Mouse (Mus musculus): ENCODE data around the gene Col23a1.

The Col23a1 gene

DNA sequence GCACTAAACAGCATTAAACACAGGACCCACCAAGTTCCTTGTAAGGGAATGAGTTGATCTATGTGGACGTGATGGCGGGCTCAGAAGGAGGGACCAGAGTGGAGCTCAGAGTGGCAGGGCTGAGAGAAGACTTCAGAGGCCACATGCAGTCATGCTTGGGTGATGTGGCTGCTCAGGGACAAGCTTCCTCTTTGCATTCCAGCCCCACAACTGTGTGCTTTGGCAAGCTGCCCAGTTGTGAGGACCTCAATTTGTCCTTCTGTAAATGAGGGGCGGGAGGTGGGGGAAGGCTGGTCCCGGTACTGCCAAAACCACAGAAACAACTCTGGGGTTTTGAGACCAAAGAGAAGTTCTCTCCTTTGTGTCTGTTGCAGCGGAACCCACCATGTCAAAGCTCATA lies 261.5 kb downstream of the Col23a1 start:
- peak; percentile 63 to 71 for DNase-seq

DNA sequence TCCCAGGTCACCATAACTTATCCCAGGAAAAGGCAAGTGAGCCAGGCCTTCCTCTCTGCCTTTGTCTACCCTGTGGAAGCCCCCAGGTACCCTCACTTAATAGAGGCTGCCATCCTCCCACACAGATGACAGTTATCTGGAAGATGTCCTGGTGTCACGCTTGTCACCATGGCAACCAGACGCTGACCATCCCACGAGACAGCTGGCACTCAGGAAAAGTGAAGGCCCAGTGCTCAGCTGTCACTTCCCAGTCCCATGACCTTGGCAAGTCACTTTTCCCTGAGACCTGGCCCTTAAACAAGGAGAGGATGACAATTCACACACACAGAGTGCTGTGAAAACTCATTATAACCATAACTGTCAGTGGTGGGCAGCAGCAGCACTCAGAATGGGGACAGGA lies 262.4 kb downstream of the Col23a1 start:
- no peak for DNase-seq

GRCm38 (mm10) chr11:51554590-51554989 lies 264.9 kb downstream of the Col23a1 start:
- DNase-seq = no peak

GRCm38 (mm10) chr11:51555066-51555465 lies 265.3 kb downstream of the Col23a1 start:
- no peak for DNase-seq

DNA sequence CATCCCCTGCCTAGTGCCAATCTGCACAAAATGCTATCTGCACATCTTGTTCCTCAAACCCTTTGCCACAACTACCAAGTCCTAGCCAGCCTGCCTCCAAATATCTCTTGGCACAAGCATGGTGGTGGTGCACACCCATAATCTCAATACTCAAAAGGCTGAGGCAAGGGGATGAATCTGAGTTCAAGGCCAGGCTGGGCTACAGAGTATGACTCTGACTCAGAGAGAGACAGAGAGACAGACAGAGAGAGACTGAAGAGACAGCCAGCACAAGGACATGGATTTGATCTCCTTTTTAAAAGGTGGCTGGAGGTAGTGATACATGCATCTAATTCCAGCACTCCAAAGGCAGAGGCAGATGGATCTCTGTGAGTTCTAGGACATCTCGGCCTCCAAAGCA lies 273.6 kb downstream of the Col23a1 start:
- DNase-seq = no peak

- peak; percentile 24 to 54 for DNase-seq
Observed at GRCm38 (mm10) chr11:51565062-51565461, 275.3 kb downstream of the Col23a1 start.

DNA sequence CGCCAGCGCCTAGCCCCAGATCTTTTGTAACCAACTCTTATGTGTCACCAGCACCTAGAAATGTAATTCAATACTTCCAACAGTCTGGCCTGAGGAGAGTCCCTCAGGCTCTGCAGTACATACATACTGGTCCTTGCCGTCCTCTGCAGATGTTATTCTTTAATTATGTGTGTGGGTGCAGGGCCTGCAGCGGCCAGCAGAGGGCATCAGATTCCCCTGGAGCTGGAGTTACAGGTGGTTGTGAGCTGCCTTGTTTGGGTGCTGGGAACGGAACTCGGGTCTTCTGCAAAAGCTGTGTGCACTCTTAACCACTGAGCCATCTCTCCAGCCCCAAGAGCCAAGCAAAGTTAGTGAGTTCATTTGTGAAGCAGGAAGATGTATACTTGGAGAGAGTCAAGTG lies 276.2 kb downstream of the Col23a1 start:
- DNase-seq = no peak

DNA sequence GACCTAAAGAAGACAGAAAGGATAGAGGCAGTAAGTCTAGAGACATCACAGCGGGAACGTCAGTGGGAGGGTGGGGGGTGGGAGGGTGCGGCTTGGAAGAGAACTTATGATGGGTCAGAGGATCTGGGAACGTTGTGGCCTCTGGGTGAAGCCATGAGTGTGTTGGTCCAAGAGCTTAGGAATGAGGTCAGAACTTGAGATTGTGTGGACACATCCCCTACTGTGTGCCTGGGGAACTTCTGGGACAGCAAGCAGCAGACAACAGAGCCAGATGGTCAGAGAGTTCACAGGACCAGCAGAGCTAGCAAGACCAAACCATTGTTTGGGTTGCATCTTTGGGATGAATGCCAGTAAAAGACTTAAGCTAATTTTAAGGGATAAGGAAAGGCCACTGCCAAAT lies 279.1 kb downstream of the Col23a1 start:
- DNase-seq = no peak

- no peak for DNase-seq
Observed at GRCm38 (mm10) chr11:51576454-51576853, 286.7 kb downstream of the Col23a1 start.

- no peak for DNase-seq
Observed at GRCm38 (mm10) chr11:51577587-51577986, 287.9 kb downstream of the Col23a1 start.

GRCm38 (mm10) chr11:51579024-51579423 lies 289.3 kb downstream of the Col23a1 start:
- no peak for DNase-seq

DNA sequence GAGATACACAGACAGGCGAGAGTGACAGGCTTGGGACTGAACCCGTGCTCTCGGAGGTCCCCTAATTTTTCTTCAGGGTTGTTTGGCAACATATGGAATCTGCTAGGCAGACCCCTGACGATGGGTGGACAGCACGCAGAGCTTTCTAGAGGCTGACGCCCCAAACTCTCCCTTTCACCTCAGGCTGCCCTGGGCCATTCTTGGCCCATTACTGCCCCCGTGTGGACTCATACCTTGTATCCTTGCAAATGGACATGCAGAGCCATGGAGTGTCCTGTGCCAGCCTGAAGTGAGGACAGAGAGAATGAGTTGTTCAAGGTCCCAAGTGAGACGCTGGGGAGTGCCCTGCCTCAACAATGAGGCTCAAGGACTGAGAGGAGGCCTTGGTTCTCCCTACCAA lies 293.0 kb downstream of the Col23a1 start:
- peak; percentile 85 to 90 for DNase-seq

DNA sequence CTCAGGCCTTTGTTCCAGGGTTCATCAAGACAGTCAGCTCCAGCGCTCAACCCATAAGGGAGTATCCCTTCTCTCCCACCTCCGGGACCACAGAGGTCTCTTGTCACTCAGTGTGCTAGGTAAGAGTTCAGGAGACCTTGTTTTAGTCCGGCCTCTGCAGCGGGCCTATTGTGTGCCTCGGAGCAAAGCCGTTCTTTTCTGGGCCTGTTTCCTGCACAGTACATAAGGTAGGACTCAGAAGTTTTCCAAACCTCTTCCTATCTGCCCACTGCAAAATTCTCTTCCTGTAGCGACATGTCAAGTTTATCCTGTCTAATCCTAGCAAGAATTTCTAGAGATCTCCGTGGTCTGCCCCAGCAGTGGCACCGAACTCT lies 294.3 kb downstream of the Col23a1 start:
- DNase-seq = peak in 1 of 2 experiments; percentile 40

DNA sequence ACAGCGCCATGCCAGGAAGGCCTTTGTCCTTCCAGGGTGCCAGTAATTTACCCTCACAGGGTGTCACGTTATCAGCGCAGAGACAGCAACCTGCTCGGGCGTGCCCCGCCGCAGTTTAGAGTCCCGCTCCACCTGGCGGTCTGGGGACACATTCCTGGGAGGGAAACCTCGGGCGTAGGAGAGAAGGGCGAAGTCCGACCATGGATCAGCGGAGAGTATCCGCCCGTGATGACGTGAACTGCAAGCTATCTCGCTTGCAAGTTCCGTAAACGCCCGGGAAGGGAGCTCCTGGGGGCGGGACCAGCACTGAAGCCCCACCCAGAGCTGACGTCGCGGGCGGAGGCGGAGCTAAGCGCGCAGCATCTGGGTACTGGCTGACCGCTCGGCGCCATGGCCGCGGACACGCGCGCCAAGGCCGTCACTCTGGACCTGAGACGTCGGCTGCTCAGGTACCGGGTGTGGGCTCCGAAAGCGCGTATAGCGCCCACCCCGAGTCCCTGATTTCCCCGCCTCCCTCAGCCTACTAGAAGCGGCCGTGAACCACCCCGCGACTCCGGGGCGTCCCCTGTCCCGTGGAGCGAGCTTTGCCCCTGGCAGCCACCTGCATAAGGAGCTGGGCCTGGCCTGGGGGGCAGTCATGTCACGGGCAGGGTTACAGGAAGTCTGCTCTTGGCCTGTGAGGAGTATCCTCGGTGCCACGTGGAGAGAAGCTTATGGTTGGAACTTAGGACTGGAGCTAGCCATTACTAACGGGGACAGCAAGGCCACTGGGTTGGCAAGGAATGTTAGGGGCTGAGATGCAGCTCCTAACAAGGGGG lies 294.9 kb downstream of the Col23a1 start, which contains the start of gene Phykpl:
Phykpl (plus strand) TSS at position 327 of the 818 bp plus-strand sequence.
- peak; percentile 98 to 99 for DNase-seq

DNA sequence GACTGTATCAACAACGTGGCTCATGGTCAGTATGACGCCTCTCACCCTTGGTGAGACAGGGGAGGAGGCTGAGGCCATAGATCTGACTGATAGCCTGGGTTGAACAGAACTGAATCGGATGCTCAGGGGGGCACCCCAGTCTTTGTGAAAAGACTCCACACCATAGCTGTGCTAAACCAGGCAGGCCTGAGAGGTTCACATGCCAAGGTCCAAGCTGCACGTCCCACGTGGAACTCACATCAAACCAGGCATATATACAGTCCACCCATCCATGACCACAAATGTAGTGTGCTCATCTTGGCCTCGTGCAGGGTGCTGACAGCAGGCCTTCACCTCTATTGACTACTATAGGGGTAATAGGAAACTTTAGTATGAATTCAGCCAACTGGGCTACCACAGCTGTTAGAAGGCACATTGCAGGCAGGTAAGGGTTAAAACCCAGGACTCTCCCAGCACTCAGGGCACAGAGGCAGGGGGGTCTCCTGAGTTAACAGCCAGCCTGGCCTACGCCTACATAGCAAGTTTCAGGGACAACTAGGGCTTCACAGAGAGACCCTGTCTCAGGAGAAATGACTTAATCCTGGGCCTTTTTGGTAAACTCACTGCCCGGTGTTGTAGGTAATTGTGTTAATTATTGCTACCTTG lies 296.0 kb downstream of the Col23a1 start:
- peak; percentile 36 to 57 for DNase-seq

DNA sequence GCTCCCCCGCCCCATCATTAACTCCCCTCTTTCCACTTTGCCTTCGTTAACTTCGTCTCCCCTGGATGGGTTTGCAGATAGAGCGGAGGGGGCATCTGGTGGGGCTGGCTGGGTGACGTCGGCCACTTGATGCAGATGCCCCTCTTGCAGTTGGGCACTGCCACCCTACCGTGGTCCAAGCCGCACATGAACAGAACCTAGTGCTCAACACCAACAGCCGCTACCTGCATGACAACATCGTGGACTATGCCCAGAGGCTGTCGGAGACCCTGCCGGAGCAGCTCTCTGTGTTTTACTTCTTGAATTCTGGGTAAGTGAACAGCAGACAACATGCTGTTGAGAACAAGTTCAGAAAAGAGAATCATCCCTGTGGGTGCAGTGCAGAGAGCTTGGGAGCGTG lies 296.7 kb downstream of the Col23a1 start:
- peak in 1 of 2 experiments; percentile 31 for DNase-seq

GRCm38 (mm10) chr11:51587059-51587458 lies 297.3 kb downstream of the Col23a1 start:
- DNase-seq = no peak

DNA sequence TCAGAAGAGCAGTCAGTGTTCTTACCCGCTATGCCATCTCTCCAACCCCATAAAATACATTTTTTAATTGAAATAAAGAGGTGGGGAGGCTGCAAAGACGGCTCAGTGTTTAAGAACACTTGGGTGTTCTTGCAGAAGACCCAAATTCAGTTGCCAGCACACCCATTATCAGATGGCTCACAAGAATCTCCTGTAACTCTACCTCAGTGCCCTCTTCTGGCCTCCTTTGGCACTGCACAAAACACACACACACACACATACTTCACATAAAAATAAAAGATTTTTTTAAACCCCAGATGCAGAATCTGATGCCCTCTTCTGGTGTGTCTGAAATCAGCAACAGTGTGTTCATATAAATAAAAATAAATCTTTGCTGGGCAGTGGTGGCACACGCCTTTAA lies 299.1 kb downstream of the Col23a1 start:
- no peak for DNase-seq

DNA sequence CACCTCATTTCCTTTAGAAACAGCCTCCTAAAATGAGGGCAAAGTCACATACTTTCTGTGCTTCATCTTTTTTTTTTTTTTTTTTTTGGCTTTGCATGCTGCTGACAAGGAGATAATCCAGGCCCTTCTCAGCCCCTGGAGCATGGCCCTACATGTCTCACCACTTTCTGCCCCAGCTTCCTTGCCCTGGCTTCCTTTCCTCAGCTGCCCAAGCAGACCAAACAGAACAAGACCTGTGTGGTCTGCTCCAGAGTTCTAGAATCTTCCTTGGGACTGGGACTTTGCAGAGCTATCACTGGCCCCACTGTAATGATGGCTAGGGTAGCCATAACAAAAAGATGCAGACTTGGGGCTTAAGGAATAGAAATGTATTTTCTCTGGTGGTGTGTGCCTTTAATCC lies 300.3 kb downstream of the Col23a1 start:
- no peak for DNase-seq

DNA sequence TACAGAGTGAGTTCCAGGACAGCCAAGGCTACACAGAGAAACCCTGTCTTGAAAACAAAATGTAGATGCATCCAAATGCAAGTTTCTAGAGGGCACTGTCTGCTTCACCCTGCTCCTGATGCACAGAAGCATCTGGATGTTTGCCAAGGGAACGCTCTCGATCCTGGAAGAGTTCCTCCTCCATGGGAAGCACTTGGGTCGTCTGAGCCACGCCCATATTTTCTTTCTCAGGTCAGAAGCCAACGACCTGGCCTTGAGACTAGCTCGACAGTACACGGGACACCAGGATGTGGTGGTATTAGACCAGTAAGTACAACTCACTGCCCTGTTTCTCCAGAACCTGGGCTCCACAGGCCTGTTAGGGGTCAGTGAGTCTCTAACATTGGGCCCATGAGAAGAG lies 301.4 kb downstream of the Col23a1 start:
- peak in 1 of 2 experiments; percentile 36 for DNase-seq

GRCm38 (mm10) chr11:51591915-51592314 lies 302.2 kb downstream of the Col23a1 start:
- no peak for DNase-seq

GRCm38 (mm10) chr11:51593368-51593767 lies 303.6 kb downstream of the Col23a1 start:
- no peak for DNase-seq

DNA sequence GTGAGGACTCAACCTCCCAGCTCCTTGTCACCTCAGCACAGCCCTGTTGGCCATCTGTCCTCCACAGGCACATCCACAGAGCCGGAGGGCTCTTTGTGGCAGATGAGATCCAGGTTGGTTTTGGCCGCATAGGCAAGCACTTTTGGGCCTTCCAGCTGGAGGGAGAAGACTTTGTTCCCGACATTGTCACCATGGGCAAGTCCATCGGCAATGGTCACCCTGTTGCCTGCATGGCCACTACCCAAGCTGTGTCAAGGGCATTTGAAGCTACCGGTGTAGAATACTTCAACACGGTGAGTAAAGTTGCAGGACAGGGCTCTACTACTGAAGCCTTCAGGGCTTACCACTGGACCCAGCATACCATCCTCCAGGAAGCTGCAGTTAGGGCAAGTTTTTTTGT lies 304.1 kb downstream of the Col23a1 start:
- no peak for DNase-seq

DNA sequence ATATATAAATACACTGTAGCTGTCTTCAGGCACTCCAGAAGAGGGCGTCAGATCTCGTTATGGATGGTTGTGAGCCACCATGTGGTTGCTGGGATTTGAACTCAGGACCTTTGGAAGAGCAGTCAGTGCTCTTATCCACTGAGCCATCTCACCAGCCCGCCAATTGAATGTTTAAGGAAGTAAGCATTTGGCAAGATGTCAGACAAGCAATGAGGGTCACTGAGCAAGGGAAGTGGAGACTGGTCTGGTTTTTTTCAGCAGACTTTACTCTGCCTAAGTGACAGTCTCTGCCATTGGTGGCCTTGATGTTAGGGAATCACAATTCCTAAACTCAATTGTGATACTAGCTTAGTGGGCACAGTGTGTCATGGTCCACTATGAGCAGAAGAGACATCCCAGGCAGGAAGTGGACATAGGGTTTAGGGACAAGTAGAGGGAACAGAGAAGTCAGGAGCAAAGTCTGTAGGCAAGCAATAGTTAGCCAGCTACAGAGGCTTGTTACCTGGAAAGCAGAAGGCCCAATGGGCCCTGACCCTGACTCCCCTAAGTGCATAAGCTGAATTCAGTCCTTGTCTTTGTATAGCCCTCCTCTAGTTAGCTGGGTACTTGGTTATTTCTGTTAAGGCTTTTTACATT lies 305.1 kb downstream of the Col23a1 start:
- DNase-seq = no peak
